Mouse (Mus musculus): ENCODE results near the gene Olfr1216.
"Not testable (repeated sequence)": the region's sequence is repeated elsewhere in the genome, so short reads cannot be mapped to it uniquely, and the experiment has no call there.

Olfr1216 gene

DNA sequence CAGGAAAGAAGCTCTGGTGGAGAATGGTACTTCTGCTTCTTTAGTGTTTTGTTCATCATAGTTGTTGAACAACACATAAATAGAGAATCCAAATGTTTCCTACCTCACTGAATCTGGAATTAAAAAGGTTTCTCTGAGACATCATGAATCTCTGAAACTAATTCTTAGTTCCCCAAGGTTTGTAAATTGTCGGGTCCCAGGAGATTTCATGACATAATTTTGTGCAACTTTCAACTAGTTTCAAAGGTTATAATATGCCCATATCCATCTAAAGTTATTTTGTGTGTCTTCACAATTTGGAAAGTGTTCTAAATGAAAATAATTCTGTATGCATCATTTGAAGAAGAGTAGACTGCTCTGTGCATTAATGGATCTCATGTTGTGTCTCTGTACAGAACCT, at the start of gene Olfr1216:
Olfr1216 (minus strand) TSS at position 101 of the 400 bp plus-strand sequence.
- DNase-seq (ENCODE audit: low spot score in 2 of 2): no peak

DNA sequence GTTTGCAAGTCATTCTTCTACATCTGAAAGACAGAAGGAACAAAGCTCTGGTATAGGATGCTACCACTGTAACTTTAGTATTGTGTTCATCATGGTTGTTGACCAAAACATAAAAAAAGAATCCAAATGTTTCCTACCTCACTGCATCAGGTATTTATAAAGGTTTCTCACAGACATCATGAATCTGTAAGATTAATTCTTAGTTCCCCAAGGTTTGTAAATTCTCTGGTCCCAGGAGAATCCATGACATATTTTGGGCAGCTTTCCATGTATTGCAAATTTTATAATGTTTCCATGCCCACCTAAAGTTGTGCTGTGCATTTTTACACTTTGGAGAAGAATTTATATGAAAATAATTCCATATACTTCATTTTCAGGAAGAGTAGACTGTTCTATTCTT, 42.9 kb upstream of the Olfr1216 start, which contains the start of gene Olfr1218:
Olfr1218 (minus strand) TSS at position 101 of the 400 bp plus-strand sequence.
- no peak for DNase-seq (ENCODE audit: low spot score in 2 of 2)

DNA sequence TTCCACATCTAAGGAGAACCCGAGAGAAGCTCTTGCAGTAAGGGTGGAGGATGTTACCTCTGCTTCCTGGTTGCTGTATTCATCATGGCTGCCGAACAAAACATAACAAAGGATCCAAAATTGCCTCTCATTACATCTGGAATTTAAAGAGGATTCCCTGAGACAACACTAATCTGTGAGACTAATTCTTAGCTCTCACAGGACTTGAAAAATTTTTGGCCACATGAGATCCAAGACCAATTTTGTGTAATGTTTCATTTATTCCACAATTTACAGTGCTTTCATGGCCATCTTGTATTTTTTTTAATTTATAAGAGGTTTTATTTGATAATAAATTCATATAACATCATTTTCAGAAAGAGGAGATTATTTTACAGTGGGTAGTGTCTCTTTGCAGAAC, 13.8 kb upstream of the Olfr1216 start, which contains the start of gene Olfr1217:
Olfr1217 (minus strand) TSS at position 101 of the 400 bp plus-strand sequence.
- DNase-seq (ENCODE audit: low spot score in 2 of 2): no peak

DNA sequence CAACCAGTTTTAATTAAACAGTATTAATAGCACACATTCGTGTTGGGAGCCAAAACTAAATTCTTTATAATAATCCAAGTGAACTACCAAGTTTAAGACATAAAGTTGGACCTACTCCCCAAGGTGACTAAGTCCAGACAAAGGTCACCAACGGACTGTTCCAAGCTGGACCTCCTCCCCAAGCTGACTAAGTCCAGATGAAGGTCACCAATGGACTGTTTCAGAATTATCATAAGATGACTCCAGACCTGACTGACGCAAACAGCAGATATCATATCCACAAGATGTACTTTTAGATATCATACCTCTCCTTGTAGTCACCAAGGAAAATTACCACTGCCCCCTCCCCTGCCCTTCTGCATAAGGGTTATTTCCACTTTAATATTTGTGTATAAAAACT, 3.3 kb upstream of the Olfr1216 start:
- not testable (repeated sequence) for DNase-seq (ENCODE audit: low spot score in 2 of 2)

DNA sequence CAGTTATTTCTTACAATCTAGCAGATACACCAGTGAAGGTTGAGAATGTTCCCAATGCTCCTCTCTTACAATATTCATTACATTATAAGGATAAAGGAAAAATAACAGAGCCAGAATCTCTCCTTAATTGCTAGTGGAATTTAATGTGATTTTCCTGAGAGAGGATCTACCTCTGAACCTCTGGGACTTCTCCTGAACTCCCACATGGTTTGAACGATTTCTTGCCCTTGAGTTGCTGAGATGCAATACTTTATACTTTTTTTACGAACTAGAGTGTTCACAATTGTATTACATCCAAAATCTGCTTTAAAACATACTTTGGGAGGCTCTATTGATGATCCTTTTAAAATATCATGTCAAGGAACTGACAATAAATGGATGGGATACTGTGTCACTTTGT, 11.3 kb downstream of the Olfr1216 start, which contains the start of gene Olfr1215:
Olfr1215 (minus strand) TSS at position 101 of the 400 bp plus-strand sequence.
- DNase-seq (ENCODE audit: low spot score in 2 of 2): no peak

DNA sequence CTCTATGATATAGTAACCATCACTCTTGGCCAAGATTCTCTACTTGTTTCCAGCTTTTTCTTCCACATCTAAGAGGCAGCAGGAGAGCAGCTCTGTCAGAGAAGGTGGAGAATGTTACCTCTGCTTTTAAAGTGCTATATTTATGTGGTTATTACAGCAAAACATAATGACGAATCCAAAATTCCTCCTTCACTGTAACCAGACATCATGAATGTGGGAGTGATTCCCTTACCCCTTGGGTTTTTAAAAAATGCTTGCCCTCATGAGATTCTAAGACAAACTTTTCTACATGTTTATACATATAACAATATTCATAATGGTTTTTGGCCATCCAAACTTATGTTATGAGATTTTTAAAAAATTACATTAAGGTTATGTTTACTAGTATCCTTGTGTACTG, 25.6 kb downstream of the Olfr1216 start, which contains the start of gene Olfr1214:
Olfr1214 (minus strand) TSS at position 101 of the 400 bp plus-strand sequence.
- no peak for DNase-seq (ENCODE audit: low spot score in 2 of 2)

DNA sequence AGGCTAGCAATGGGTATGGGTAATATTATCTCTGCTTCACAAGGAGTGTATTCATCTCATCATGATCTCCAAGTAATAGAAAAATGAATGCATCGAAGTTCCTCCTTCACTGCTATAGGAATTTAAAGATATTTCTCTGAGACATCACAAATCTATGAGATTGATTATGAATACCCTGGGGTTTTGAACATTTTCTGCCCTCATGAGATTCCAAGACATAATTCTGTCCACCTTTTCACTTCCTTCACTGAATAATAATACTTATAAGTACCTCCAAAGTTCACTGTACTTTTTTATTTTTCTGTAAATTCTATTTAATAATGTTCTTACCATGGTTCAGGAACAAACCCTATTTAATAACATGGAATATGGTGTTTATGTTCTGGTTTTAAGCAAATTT, 38.0 kb downstream of the Olfr1216 start, which contains the start of gene Gm13762:
Gm13762 (minus strand) TSS at position 101 of the 400 bp plus-strand sequence.
- no peak for DNase-seq (ENCODE audit: low spot score in 2 of 2)
